Mouse (Mus musculus) common myeloid progenitor, adult 5-6 weeks (primary cell): Measurements from ENCODE around the gene Sncg. TPM values are rescaled to one million over a fixed set of nuclear protein-coding genes. Genes with fewer than 3 reads are reported as not detected.
"Not testable (repeated sequence)": the region's sequence is repeated elsewhere in the genome, so short reads cannot be mapped to it uniquely, and the experiment has no call there.

Source experiments
- ATAC-seq: replicated peaks from 2 replicates; pipeline ENCODE4 v1.8.0; 2016; ENCODE audit warnings: low read depth, mild to moderate bottlenecking, moderate TSS enrichment, inconsistent platforms; ENCODE audit not compliant: poor library complexity, severe bottlenecking
- total RNA-seq: library from RNA; stranded (forward); fragments of 200-1000, 187-1606 nt; gene quantifications from 2 replicates; pipeline ENCODE4 v1.2.3, GENCODE M21; 2017

The Sncg gene
- total RNA-seq, result not detected in 2 replicates

DNA sequence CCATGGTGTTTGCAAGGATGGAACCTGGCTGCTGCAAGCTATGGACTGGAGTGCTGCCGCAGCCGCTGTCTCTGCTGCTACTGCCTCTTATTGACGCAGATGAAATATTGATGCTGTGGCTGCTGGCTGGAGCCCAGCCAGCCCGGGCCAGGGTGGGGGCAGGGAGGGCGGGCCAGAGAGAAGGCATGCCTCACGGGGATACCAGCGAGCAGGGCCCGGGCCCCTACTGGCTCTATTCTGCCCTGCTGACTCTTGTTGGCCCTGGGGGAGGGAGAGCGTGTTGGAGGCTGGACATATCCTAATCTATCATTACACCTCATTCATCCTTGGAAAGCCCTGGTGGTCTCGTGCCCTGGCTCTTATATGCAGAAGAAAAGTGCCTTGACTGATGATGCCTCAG is at the start of gene Sncg:
Sncg (minus strand) TSS at position 213 of the 400 bp plus-strand sequence.
- no peak for ATAC-seq

DNA sequence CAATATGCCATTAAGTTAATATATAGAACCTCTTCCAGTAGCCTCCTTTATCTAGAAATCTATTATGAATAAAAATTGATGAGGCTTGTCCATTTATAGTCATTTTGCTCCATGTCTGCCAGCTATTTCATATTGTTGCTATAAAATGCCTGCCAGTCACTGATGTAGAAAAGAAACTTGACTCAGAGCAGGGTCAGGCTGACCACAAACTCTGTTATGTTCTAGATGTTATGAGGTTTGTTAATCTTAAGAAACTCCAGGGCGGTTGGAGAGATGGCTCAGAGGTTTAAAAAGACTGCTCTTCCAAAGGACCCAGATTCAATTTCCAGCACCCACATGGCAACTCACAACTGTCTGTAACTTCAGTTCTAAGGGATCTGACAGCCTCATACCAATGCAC is 46.5 kb upstream of the Sncg start:
- ATAC-seq, result no peak

DNA sequence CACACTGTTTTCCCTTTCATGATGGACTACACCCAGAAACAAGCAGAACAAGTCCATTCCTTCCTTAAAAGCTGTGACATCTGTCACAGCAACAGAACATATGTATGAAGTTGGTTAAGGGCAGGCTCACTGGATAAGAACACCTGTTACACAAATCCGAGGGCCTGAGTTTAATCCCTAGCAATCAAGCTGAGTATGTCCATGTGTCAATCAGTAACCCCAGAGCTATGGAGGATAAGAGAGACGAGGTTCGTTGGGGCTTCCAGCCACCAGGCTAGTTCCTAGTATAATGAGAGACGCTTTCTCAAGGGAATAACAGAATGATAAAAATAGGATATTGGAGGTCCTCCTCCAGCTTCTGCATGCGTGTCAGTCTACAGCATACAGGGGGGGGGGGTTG is 42.9 kb upstream of the Sncg start:
- ATAC-seq, result no peak

DNA sequence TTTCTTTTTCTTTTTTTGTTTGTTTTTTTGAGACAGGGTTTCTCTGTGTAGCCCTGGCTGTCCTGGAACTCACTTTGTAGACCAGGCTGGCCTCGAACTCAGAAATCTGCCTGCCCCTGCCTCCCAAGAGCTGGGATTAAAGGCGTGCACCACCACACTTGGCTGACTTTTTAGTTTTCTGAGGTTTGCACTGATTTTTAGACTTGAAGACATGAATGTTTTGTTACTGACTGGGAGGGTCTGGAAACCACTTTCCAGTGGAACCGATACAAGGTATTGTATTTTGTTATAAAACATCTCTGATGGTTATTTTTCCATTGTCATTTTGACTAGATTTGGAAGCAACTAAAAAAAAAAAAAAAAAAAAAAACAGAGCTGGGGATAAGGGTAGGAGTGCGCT is 42.4 kb upstream of the Sncg start:
- ATAC-seq, result not testable (repeated sequence)

DNA sequence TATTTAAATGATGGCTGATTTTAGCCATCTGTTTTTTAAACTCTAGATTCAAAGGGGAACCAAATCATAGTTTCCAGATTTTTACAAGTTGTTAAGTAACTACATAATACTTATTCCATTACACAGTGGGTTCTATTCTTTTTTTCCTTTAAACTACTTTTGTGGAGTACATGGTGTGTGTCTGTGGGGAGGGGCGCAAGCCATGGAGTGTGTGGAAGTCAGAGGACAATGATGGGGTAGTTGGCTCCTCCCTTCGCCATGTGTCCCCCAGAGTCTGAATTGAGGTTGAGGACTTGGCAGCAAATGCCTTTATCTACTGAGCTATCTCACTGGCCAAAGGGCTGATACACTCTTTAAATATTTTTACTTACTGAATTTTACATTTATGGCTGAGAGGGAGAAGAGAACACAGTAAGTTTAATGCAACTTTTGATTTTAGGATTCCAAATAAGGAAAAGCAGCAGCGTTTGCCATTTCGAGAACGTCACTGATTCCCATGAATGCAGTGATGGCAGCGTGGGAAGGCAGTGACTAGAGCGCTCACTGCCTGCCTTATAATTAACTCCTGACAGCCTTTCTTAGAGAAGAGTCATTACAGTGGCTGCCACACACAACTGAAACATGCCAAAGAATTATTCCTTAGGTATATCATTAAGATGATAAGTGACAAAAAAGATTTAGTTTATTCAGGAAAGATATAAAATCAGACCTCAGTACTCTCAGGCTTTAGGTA is 37.7 kb upstream of the Sncg start:
- no peak for ATAC-seq

DNA sequence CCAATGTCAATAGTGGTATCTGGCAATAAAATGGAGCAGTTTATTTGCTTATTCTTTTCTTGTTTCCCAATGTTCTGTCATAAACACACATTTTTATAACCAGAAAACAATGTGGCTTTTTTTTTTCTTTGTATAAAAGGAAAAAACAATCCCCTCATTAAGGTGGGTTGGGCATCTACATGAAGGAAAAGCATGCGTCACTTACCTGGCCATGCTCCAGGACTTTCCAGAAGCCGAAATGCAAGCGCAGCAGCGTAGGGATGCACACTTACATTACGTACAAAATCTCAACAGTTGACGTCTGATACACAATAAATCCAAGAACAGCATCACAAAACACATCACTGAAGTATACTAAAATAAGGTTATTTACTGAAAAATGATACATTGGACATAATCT is 36.1 kb upstream of the Sncg start:
- ATAC-seq, result no peak

DNA sequence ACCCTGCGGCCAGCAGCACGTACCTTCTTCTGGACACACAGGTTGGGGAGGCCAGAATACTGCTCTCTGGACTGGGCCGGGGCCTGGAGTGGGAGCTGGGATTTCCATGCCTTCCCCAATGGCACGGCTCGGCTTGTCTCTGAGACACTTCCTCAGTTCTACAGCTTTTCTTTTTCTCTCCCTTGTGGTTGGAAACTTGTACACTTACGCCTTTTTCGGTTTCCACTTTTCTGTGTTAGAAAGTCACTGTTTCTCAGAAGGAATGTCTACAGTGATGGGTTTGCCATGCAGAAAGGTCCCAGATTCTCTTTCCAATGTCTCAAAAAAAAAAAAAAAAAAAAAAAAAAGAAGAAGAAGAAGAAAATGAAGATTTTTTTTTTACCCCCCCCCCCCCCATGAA is 28.8 kb upstream of the Sncg start:
- ATAC-seq, result no peak

DNA sequence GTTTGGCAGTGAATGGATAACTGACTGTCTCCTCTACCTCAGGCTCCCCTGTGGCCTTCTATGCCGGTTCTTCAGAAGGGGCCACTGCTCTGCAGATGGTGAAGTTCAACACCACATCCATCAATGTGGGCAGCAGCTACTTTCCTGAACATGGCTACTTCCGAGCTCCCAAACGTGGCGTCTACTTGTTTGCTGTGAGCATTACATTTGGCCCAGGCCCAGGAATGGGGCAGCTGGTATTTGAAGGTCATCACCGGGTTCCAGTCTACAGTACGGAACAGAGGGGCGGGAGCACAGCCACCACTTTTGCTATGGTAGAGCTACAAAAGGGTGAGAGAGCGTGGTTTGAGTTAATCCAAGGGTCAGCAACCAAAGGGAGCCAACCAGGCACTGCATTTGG is 28.3 kb upstream of the Sncg start:
- no peak for ATAC-seq

DNA sequence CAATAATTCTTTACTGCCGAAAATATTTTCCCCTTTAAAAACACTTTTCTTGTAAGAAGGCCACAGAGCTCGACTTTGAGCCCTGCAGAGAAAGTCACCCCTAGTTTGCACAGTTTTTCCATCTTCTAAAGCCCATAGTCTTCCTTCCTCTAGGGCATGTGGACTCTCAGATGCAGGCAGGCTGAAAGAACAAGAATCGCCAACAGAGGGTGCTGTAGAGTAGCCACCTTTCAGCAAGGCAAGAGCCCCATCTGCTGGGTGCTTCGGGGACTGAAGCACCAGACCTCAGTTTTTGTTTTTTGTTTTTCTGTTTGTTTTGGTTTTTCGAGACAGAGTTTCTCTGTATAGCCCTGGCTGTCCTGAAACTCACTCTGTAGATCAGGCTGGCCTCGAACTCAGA is 26.5 kb upstream of the Sncg start:
- ATAC-seq, result peak; percentile 100

DNA sequence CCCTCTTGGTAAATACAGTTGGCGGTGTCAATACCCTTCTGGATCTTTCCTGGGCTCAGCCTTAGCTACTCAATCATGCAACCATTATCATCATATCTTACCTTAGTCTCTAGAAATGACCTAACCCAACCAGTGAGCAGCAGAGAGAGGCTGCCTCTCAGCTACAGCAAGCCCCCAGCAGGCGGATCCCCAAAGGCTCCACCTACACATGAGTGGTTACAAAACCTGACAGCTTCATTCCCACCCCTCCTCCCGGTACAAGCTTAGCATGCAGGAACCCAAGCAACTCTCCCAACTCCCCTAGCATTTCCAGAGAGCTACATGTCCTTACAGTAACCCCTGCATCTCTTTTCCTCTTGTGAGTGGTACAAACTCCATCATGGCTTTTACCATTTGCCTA is 25.4 kb upstream of the Sncg start:
- no peak for ATAC-seq

DNA sequence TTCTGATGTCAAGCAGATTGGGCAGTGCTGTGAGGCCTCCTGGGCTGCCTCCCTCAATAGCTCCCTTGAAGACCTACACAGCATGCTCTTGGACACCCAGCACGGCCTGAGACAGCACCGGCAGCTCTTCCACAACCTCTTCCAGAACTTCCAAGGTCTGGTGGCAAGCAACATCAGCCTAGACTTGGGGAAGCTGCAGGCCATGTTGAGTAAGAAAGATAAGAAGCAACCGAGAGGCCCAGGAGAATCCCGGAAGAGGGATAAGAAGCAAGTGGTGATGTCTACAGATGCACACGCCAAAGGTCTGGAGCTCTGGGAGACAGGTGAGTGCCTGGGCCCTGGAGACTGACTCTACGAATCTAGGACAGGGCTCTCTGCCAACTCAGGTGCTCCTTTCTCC is 24.7 kb upstream of the Sncg start:
- ATAC-seq, result no peak

DNA sequence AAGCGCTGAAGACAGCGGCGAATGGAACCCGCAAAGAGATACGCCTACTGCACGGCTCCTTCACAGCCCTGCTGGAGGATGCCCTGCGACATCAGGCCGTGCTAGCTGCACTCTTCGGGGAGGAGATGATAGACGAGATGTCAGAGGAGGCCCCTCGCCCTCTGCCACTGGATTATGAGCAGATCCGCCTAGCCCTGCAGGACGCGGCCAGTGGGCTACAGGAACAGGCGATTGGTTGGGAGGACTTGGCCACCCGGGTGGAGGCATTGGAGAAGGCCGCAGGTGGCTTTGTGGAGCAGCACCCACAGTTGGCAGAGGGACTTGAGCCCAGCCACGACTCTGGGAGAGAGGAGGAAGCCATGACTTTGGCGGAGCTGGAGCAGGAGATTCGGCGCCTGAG is 24.3 kb upstream of the Sncg start:
- no peak for ATAC-seq

DNA sequence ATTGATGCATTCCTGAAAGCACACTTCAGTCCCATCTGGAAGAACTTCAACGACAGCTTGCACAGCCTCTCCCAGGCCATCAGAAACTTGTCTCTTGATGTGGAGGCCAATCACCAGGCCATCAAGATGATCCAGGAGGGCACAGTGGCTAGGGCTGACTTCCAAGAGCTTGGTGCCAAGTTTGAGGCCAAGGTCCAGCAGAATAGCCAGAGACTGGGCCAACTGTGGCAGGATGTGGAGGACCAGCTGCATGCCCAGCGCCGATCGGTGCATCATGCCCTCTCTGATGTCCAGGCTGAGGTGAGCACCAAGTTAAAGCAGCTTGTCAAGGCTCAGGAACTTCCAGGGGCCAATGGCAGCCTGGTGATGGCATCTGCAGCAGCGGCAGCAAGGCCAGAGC is 23.3 kb upstream of the Sncg start:
- no peak for ATAC-seq

DNA sequence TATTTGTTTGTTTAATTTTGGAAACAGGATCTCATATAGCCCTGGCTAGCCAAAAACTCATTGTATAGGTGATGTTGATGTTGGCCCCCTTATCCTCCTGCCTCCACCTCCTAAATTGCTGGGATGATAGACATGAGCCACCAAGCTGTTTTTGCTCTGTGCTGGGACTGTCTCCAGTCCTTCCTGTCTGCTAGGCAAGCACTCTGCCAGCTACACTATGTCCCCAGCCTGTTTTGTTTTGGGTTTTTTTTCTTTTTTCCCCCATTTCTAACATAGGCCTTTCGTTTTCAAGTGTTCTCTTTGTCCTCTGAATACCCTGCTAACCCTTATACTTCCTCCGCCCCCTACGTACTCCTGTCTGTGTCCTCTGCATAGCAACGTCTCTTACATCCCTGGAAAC is 18.7 kb upstream of the Sncg start:
- no peak for ATAC-seq

DNA sequence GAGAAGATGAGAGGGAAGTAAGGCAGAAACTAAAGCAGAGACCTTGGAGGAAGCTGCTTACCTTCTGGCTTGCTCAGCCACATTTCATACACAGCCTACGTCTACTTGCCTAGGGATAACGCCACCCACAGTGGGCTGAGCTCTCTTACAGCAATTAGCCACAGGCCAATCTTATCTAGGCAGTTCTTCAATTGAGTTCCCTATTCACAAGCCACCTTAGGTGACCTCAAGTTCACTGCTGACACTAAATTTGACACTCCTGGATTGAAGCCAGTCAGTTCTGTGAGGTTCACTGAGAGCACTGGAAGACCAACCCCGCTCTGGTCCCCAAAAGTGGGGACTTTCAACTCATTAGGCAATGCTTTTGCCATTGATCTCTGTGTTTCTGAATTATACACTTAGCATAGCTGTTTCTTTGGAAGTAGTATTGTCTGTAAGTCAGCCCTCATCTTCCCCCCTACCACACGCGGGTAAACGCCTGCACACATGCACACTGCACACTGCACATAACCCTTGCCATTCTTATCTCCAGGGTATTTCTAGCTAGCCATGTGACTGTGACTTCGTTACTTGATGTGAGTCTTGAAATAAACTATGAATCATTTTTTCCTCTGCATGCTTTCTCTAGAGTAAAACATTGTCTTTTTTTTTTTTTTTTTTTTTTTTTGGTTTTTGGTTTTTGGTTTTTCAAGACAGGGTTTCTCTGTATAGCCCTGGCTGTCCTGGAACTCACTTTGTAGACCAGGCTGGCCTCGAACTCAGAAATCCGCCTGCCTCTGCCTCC is 8.5 kb upstream of the Sncg start:
- no peak for ATAC-seq

DNA sequence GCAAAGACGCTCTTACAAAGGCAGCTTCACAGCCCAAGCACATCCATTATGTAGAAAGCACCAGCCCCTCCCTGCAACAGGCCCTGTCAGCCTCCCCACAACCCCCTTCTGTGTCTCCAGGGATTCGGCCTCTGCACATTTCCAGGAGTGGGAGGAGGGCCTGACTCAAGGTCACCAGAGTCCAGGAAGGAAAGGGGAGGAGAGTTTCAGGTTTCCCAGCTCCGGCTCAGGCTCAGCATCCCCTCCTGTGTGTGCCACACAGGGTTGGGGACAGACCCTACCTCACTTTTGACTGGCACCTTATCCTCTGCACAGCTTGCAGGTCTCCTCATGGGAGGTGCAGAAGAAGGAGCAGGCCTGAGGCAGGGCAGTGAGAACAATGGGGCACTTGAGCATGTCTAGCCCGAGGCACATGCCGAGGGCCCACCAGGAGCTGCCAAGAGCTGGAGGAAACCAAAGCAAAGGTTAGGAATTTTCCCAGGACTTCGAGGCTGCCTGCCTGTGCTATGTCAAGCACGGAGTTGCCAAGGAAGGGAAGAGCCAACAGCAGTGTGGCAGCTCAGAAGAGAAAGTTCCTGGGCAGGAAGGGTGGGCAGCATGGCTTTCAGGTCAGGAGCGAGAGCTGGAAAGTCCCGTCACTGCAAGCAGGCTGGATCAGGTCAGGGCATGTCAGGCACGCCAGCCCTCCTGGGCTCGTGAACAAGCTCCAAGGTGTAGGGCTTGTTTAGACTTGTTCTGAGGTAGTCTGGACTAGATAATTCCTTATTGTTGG is 4.2 kb upstream of the Sncg start:
- ATAC-seq, result no peak

DNA sequence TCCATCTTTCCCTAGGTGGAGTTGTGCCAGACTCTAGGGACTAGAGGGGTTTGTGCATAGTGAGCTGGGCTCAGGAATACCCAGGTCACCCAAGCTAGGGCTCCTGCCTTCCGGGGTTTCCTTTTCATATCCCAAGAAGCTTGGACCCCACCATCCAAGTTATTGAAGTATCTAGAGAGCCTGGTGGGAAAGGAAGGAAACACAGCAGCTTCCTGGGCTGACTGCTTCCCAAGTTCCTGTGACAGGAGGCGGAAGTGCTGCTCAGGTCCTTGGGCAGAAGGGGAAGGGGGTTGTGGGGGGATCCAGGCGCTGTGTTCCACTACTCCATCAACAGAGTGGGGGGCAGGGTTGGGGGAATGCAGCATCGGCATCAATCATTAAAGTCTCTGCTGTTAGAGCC is 2.5 kb upstream of the Sncg start:
- ATAC-seq, result no peak

DNA sequence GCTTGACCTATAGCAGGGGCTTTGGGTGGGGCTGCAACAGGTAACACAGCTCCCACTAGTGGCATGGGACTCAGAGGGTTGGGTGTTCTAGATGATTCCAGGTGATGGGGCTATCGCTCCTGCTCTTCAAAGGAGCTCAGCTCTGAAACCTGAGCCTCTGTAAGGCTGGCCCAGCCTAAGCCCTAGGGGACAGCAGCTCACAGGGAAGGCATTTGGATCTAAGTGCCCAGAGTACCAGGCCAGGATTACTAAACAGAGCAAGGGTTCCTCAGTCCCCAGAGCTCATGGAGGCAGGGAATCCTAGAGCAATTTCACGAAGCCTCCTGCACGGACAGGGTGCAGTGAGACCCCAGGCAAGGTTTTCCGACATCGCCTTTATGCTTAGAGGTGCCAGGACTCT is 1.4 kb upstream of the Sncg start:
- no peak for ATAC-seq

DNA sequence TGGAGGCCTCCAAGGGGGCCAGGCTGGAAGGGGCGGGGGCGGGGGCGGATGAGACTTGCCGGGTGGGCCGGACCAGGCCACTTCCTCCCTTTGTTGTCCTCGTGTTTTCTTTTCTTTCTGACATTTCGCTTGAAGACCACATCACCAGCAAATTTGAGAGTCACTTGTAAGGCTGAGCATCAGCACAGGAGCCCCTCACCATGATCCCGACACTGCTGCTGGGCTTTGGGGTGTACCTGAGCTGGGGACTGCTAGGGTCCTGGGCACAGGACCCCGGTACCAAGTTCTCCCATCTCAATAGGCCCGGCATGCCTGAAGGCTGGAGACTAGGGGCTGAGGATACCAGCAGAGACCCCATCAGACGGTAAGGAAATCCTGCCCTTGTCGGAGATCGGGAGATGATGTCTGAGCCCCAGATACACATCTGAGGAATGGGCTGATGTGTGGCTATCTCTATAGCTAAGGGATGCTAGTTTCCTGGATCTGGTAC is 871 bp upstream of the Sncg start, which contains the start of gene Mmrn2:
Mmrn2 (plus strand) TSS at position 51 of the 490 bp plus-strand sequence.
- ATAC-seq, result no peak

DNA sequence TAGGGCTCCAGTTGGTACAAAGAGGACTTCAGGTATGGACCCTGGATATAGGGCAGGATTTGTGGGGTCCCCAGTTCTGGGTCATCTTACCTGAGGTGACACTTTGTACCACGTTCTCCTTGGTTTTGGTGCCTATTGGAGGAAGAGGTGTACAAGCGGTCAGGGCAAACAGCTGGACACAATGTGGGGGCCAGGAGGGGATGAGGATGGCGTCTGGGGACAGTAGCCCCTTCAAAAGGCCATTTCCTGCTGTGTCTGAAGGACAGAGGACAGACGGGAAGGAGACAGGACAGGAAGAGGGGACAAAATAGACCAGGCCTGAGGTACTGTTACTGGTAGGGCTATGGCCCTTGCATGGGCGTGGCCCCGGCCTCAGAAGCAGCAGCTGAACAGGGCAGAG is 1.0 kb downstream of the Sncg start:
- no peak for ATAC-seq

DNA sequence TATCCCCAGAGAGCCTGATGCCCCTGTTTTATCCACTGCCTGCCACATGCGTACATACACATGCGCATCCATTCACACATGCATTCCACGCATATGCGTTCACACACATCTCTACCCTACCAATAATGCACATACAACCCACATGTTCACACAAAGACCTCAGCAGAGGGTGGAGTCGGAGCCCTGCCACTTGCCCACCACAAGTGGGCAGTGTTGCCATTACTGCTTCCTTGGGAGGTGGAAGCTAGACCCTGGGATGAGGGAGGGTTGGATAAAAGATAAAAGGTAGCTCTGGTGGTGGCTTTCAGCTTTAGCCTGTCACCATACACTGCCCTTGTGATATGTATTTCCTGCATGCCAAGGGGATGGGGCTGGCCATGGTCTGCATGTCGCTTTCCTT is 1.9 kb downstream of the Sncg start:
- ATAC-seq, result 0 out of 2 replicates have a peak, but pooled peaks have one; percentile 45
